Mouse (Mus musculus) liver (tissue): Measurements from ENCODE around the gene Trim46.
A peak's percentile ranks its signal among the peaks of the same experiment; 100 is the strongest.

Source experiments
- DNase-seq: peaks from one replicate; pipeline ENCODE4 v3.0.0-alpha.2; 2020; ENCODE audit warnings: mixed read lengths

Trim46 gene

GRCm38 (mm10) chr3:89270891-89271290, 24.8 kb upstream of the Trim46 start:
- no peak for DNase-seq

- peak; percentile 79 for DNase-seq
Measured at GRCm38 (mm10) chr3:89270051-89270755, 24.1 kb upstream of the Trim46 start, which contains the start of gene Slc50a1. Gene Slc50a1, minus strand, starts transcription at chr3:89270570.

GRCm38 (mm10) chr3:89268916-89269315, 22.8 kb upstream of the Trim46 start:
- no peak for DNase-seq

GRCm38 (mm10) chr3:89266439-89266893, 20.4 kb upstream of the Trim46 start:
- DNase-seq = peak; percentile 79

GRCm38 (mm10) chr3:89262417-89262816, 16.3 kb upstream of the Trim46 start:
- no peak for DNase-seq

GRCm38 (mm10) chr3:89260211-89260610, 14.1 kb upstream of the Trim46 start:
- DNase-seq = no peak

GRCm38 (mm10) chr3:89259076-89259475, 13.0 kb upstream of the Trim46 start, which contains the start of gene Dpm3:
Gene Dpm3, plus strand, starts transcription at chr3:89259358.
- DNase-seq = no peak

- DNase-seq = no peak
Measured at GRCm38 (mm10) chr3:89256177-89256576, 10.1 kb upstream of the Trim46 start.

- DNase-seq = no peak
Measured at GRCm38 (mm10) chr3:89254994-89255393, 8.9 kb upstream of the Trim46 start.

GRCm38 (mm10) chr3:89251365-89251895, 5.3 kb upstream of the Trim46 start:
- DNase-seq = peak; percentile 53

- DNase-seq = peak; percentile 60
Measured at GRCm38 (mm10) chr3:89250435-89251040, 4.4 kb upstream of the Trim46 start.

- no peak for DNase-seq
Measured at GRCm38 (mm10) chr3:89247466-89247865, 1.4 kb upstream of the Trim46 start.

GRCm38 (mm10) chr3:89245688-89246171, 379 bp downstream of the Trim46 start, which contains the start of gene Krtcap2:
Gene Krtcap2, plus strand, starts transcription at chr3:89245966.
- no peak for DNase-seq

- DNase-seq = no peak
Measured at GRCm38 (mm10) chr3:89244982-89245687, 974 bp downstream of the Trim46 start.

- DNase-seq = no peak
Measured at GRCm38 (mm10) chr3:89244158-89244981, 1.7 kb downstream of the Trim46 start.

GRCm38 (mm10) chr3:89243609-89244008, 2.5 kb downstream of the Trim46 start:
- peak; percentile 57 for DNase-seq

- DNase-seq = peak; percentile 59
Measured at GRCm38 (mm10) chr3:89242331-89242895, 3.7 kb downstream of the Trim46 start.

- no peak for DNase-seq
Measured at GRCm38 (mm10) chr3:89238494-89238893, 7.6 kb downstream of the Trim46 start.

GRCm38 (mm10) chr3:89237682-89238081, 8.4 kb downstream of the Trim46 start:
- DNase-seq = no peak

GRCm38 (mm10) chr3:89236516-89236915, 9.6 kb downstream of the Trim46 start:
- no peak for DNase-seq

GRCm38 (mm10) chr3:89233562-89234110, 12.5 kb downstream of the Trim46 start:
- DNase-seq = no peak
